Mouse (Mus musculus) liver, adult 2 months (tissue): ENCODE results near the gene Nsl1.

Experiments used
- CTCF ChIP-seq: fragments of 200-500 bp; IDR thresholded peaks from 2 replicates; pipeline ENCODE4 v1.5.1; 2011; ENCODE audit warnings: low read depth, low read length, control low read depth
- POLR2A ChIP-seq: fragments of 200-500 bp; IDR thresholded peaks from 2 replicates; pipeline ENCODE4 v1.6.1; 2011; ENCODE audit warnings: low read length, control low read depth; ENCODE audit not compliant: insufficient read depth; ENCODE audit errors: extremely low read depth

- TF ChIP-seq POLR2A (no peak), CTCF (no peak)
Measured at GRCm38 (mm10) chr1:191096871-191097681, 34.3 kb downstream of the Nsl1 start.
